Mouse (Mus musculus) monocyte, adult 2 months (primary cell): ENCODE measurements around the gene Rad51ap2.

Source experiments
- DNase-seq, 2 experiments: peaks; one replicate each; pipeline ENCODE4 v3.0.0; 2022; ENCODE audit warnings: low spot score in 2 of 2, low read depth in 1 of 2

Rad51ap2 gene

DNA sequence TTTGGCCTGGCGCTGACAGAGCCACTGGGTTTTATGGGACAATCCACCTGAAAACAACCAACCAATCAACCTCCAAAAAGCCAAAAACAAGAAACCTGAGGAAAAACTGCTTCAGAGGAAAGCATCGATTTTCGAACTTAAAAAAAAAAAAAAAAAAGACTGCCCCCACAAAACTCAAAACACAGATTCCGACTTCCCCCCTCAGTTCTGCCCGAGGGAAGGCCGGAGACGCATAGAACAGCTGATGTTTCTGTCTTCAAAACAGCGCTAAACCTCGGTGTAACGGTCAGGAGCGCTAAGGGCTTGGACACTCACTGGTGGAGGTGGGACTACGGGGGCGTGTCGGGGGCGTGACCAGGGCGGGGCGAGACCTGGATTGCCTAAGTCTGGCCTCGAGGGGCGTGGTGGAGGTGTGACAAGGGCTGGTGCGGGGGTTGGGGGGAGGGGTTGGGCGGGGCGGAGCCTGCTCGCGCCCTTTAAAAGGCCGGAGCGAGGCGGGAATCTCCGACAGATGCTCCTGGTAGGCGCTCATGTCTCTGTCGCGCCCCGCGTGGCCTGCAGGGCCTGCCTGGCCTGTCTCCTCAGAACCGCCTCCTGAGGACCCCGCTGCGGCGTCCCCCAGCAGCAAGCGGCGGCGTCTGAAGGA is at the start of gene Rad51ap2:
Rad51ap2 (plus strand) TSS at position 531 of the 646 bp plus-strand sequence.
- no peak for DNase-seq

DNA sequence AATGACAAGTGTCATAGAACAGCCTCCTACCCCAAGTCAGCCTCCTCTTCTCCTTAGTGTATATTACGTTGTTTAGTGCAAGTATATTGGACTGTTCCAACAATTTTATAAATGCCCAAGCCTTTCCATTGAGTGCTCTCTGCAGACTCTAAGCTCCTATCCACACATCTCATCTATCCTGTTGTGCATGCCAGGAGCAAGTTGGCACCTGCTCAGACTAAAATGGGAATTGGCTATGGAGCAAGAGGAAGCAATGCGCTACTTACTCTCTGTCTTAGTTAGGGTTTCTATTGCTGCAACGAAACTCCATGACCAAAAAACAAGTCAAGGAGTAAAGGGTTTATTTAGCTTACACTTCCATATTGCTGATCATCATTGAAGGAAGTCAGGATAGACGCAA is 48.2 kb upstream of the Rad51ap2 start:
- DNase-seq, result no peak

DNA sequence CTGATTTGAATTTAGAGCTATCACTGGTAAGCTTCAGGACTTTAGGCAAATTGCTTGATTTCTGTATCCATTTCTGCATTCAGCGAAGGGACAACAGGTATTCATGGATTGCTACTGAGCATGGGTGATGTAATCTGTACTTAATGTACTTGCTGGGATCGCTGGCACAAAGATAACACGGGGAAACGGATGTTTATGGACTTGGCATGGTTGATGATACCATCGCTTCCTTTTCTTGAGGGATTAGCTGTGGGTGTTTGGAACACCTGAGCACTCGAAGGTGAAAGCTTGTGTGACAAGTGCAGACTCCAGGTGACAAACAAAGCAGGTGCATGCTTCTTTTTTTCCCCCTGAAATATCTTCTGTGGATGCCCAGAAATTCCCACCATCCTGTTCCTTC is 37.8 kb upstream of the Rad51ap2 start:
- DNase-seq, result no peak

DNA sequence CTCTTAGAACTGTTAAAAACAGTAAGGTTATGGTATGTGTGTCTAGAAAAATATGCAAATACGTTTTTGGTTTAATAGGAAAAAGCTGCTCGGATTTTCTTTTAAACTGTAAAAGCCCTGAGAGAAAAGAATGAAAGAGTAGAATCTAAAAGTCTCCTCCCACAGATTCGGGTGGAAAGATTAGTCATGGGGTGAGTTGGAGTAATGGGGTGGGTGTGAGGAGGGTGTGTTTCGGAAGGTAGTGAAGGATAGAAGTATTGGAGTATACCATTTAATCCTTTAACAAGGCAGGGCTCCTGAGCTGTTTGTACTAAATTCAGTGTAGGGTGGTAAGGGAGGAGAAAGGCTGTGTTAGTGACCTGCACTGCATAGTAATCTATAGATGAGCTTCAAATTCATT is 28.5 kb upstream of the Rad51ap2 start:
- DNase-seq, result no peak

DNA sequence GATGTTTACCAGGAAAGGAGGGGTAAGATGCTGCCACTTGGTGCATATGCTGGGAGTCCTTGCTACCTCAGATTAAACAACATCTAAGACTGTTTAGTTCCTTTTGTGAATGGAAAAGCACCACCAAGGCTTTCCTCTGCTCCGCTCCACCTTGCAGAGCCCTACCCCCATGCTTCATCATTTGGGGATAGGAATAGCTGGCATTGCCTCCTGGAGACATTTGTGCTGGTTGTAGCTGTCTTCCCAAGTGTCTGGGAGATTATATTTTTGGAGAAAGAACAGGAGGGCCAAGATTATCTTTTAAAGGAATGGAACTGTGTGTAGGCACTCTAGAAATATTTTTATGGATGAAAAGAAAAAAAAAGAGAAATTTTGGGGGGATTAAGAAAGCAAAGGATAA is 22.8 kb upstream of the Rad51ap2 start:
- no peak for DNase-seq

DNA sequence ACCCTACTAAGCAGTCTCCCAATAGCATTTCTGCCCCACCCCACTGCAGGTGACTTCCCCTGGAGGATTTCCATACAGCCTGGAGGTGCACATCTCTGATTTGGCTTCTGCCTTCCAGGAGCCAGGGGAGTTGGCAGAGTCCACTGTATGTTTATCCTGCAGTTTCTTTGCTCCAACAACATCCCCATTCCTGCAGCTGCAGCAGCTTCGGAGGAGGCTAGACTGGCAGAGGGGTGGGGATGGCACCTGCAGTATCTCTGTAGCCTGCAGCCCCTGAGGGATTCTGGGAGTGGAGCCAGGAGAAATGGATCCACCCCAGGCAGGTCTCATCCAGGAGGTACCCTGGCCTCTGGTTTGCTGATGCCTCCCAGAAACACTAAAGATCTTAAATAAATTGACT is 22.2 kb upstream of the Rad51ap2 start:
- DNase-seq, result no peak

DNA sequence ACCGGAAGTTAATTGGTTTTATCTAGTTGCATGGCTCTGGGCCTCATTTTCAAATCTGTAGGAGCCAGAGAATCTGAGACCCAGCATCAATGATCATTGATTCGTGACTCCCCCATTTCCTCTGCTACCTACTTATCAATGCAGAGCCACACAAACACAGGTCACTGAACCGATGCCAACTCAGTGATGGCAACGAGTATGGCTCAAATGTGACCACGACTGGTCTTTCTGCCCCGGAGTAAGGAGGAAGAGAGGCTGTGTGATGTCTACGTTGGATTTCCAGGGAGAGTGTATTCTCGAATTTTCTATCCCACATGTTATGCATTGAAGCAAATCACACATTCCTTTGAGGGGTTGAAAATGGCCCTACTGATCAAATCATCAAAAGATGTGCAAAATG is 21.4 kb upstream of the Rad51ap2 start:
- DNase-seq, result no peak

DNA sequence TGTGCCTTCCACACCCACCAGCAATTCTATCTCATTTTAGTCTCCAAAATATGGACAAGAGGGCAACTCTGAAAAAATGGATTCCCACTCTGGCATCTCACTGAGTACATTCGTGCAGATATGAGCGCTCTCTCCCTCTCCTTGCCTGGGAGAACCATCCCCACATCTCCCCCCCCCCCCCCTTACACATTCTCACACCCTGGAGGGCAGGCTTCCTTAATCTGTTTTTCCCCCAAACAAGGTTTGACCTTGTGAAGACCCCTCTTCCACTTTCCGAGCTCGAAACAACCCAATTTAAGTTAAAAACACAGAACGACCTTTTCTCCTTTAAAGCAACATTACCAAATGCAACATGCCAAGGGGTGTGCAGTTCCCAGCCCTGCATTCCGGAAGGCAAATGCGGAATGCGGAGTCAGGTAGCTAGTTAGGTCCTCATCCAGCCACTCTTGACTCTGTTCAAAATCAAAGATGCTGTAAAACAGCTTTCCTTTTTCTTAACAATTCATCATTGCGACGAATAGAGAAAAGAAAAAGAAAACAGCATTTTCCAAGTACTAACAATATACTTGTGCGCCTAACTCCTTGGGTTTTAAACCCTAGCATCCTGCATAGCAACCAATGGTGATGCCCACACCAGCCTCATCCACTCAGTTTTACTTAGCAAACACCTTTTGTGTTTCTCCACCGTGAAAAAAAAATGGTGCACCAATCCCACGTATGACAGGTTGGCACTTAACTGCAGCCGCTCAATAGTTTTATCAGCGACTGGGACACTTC is 20.4 kb upstream of the Rad51ap2 start:
- no peak for DNase-seq

DNA sequence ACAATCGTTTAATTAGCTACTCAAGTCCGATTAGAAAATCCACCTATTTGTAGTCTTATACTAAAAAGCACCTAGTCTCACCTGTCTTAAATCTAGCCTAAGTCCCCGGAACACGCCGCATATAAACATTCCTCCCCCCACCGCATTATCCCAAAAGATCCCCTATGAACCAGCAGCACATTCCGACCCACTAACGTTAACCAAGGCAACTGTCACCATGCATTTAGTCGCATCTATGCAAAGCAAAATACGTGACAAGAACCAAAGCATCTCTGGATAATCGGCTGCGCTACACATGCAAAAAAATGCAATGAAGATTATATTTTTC is 19.9 kb upstream of the Rad51ap2 start:
- DNase-seq, result no peak

DNA sequence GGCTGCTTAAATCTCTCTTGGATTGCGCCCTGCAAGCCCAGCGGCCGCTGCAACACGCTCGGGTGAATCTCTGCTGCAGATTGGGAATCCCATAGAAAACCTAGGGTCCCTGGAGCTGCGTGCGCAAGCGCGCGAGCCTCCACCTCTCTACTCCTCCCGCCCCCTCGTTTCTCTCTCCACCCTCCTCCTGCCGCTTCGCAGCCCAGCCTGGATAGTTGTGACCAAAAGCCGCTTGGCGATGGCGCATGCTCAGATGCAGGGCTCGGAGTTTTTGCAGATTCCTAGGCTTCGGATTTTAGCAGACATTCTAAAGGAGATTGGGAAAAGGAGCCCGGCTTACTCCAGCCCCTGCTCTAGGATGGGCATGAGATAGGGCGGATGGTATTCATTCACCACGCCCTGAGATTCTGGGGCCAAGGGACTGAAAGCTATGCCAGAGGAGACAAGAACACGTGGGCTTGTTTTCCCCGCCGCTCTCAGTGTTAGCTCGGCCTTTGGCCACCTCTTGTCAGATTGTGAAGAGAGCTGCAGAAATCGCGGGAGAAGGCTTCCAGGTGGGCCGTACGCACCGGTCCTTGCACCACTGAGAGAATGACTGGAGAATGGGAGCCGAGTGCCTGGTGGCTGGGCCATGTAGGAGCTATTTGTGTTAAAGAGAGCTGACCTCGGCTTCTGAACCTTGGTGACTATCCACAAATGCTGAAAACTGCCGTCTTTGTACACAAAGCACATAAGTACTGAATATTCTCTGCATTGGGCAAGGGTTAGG is 19.2 kb upstream of the Rad51ap2 start, which contains the start of gene Vsnl1:
Vsnl1 (minus strand) TSS at position 117 of the 769 bp plus-strand sequence.
- DNase-seq, result no peak

DNA sequence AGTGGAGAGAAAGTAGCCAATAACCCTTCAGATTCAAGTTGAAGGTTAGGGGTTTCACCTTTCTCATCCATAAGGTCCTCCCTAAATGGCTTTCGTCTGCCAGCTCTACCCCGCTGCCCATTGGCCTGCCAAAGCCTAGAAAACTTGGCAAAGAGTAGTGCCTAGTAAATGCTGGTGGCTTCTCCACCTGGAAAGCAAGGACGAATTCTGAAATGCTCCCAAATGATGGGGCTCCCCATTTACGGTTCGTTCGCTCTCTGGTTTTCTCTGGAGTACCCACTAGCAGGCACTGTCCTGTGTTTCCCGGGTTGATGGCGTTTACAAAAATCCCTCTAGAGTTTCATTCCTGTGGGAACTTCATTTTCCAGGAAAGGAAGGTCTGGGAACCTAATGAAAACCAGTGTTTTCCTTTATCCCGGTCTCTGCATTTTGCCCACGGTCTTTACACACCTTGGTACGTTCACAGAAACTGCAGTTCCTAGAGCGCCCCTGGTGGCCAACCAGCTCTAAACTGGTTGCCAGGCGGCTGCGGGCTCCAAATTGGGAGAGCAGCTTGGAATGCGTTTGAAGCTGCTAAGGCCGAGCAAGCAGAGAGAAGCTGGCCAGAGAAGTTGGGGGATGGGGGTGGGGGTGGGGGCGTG is 18.5 kb upstream of the Rad51ap2 start:
- DNase-seq, result no peak

DNA sequence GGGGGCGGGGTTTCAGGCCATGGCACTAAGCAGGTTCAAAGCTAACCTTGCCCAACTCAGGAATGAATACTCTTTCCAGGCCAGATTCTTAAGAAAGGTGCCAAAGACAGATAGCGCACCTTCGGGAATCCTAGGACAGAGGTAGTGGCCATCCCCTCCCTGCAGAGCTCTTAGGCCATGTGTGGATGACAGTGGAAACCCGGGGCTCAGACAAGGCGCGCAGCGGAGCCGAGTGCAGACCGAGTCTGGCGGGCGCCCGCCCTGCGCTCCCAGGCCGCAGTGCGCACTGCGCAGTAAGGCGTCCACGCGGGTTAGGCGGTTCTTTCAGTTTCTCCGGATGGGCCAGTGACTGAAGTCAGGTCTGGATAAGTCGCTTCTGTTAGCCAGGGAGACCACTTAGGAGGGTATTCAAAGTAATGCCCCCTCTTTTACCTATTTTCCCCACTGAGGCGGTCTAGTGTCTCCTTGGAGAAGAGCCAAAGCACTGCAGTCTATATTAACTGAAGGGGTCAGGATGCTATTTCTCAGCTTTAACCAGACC is 17.9 kb upstream of the Rad51ap2 start:
- DNase-seq, result no peak

DNA sequence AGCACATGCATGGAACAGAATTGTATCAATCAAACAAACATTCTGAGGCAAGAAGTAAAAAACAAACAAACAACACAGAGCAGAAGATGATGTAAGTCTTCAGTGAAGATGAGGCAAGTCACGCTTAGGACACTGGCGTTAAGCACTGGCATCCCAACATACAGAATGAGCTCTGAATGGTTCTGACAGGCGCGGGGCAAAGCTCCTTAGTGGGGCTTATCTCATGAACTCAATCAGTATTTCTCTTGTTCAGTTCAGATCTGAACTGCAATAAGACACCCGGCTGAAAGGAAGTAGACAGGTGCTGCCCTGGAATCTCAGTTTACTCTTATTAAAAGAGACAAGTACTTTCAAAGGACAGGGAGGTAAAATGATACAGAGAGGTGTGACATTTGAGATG is 1.7 kb upstream of the Rad51ap2 start:
- no peak for DNase-seq

DNA sequence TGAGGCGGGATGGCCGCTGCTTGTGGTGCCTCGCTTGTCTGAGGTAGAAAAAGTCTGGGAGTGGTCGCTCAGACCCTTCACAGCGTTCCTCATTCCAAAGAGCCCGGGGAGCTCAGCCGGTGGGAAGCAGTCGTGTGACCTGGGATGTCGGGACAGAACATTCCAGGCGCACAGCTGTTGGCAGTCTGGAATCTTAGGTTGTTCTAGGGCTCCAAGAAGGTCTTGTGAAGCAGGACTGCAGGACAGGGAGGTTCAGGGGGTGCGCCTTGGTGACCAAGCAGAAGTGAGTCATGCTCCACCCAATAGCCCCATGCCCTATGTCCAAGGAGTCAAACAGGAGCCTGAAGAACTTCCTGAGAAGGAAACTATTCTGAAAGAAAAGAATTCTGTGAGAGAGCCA is 334 bp downstream of the Rad51ap2 start:
- no peak for DNase-seq

DNA sequence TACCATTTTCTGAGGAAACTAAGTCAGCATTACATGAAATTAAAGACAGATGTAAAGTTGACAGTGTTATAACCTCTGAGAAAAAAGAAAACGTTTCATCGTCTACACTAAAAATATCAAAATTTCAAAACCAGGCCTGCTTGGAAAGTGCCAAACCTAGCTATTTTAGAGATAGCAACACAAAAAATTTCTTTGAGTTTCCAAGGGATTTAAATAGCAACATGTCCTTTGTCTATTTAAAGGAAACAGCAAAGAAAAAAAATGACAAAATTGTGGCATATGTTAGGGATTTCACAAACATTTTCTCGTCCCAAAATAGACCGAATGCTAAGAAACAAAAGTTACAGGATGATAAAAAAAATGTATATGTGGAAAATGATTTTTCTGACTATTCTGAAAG is 753 bp downstream of the Rad51ap2 start:
- DNase-seq, result no peak
